Mouse (Mus musculus): Measurements from ENCODE around the gene Abraxas1.

Gene Abraxas1

GRCm38 (mm10) chr5:100825975-100826374 lies 5.2 kb upstream of the Abraxas1 start:
- no peak for DNase-seq (ENCODE audit: low spot score in 2 of 2)

DNA sequence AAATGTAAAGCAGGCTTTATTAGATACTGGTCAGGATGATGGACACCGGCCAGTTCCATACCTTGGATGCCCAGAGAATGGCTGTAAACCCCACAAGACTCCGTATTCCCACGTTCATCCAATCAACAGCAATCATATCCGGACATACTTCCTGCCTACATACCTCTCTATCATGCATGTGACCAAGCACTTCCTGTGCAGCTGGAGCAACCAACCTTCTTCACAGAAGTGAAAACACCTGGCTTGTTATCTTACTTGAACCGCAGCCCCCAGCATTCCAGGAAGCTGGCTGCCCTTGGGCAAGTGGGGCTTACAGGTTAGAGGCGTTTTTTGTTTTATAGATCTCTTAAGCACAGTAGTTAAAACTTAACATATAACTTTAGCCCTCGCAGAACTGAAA lies 2.1 kb upstream of the Abraxas1 start:
- DNase-seq (ENCODE audit: low spot score in 2 of 2) = no peak

DNA sequence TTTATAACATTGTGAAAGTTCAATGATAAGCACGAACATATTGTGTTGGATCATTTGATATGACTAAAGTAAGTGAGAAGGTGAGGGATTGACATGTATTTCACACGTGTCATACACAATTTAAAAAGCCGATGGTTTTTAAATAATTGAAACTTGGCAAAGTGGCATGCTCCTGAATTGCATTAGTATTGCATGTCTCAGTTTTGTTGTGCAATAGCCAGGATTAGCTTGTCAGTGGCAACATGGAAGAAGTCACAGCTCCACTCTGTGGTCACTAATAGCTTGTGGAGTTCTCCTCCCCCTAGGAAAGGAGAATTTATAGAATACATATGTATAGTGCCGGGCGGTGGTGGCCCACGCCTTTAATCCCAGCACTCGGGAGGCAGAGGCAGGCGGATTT lies 610 bp upstream of the Abraxas1 start:
- DNase-seq (ENCODE audit: low spot score in 2 of 2) = no peak

GRCm38 (mm10) chr5:100819568-100820480 lies 941 bp downstream of the Abraxas1 start:
- DNase-seq (ENCODE audit: low spot score in 2 of 2) = no peak

GRCm38 (mm10) chr5:100818341-100818740 lies 2.4 kb downstream of the Abraxas1 start:
- no peak for DNase-seq (ENCODE audit: low spot score in 2 of 2)

- DNase-seq (ENCODE audit: low spot score in 2 of 2) = peak; percentile 86 to 92
These were observed 22.5 kb downstream of the Abraxas1 start, which contains the start of the genes Helq and Mrps18c for GRCm38 (mm10) chr5:100798165-100798860. Helq (minus strand) TSS chr5:100798598. Mrps18c (plus strand) TSS chr5:100798627.

- DNase-seq (ENCODE audit: low spot score in 2 of 2) = no peak
These were observed 26.7 kb downstream of the Abraxas1 start for GRCm38 (mm10) chr5:100794084-100794483.

DNA sequence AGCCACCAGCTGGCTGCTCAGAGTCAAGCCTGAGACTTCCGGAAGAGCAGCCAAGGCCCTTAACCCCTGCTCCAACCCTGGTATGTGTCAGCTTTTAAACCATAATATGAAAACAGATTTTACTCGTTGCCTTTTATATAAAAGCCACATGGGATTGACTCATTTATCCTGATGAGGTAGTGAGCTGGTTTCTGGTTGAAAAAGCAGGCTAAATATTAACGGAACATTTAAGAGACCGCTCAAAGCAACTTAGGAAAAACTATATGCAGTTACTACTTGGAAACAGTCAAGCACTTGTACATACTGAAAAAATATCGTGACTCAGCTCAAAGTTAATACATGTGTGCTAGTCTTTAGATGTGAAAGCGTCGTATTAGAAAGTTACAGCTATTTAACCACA lies 28.5 kb downstream of the Abraxas1 start:
- no peak for DNase-seq (ENCODE audit: low spot score in 2 of 2)

DNA sequence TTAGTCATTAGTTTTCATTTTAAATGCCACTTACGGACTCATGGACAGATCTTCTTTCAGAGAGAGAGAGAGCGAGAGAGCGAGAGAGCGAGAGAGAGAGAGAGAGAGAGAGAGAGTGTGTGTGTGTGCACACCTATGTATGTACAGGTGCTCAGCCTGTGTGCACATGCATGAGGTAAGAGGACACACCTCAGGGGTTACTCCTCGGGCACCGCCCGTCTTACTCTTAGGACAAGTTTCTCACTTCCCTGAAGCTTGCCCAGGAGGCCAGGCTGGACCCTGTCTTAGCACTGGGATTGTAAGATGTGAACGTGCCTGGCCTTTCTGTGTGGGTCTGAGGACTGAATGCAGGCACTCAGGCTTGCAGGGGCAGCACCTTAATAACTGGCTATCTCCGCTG lies 33.2 kb downstream of the Abraxas1 start:
- DNase-seq (ENCODE audit: low spot score in 2 of 2) = no peak

DNA sequence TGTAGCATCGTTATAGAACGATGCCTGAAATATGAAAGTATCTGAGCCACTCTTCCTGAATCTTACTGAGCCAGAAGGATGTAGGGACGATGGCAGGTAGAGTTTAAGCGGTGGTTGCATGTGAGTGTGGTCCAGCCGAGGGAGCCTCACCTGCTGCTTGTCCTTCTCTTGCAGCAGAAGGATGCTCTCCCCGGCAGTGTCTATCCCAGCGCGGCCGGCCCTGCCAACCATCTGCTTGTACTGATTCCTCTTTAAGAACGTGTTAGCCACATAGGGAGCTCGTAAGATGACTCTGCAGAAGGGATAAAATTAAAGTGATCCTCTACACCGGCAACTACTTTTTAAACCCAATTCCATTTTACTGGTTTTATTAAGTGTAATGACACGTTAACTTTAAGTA lies 41.8 kb downstream of the Abraxas1 start:
- DNase-seq (ENCODE audit: low spot score in 2 of 2) = no peak

DNA sequence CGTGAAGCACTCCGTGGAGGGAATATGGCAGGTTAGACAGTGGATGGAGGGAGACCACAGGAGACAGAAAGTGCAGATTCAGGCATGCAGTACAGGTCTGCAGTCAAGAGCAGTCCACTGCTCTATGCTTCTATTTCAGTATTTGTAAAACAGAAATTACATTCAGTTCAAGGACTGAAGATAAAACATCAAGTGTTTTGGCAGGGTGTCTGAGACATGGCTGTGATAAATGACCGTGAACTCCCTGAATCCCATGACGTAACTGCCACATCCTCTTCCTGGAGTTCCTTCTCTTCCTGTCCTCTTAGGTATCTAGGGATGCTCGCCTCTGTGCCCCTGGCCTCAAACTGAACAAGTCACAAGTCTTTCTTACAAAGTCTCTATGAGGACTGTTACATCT lies 43.9 kb downstream of the Abraxas1 start:
- no peak for DNase-seq (ENCODE audit: low spot score in 2 of 2)

- DNase-seq (ENCODE audit: low spot score in 2 of 2) = no peak
These were observed 44.9 kb downstream of the Abraxas1 start for GRCm38 (mm10) chr5:100775778-100776404.

- DNase-seq (ENCODE audit: low spot score in 2 of 2) = no peak
These were observed 49.2 kb downstream of the Abraxas1 start for GRCm38 (mm10) chr5:100771575-100771974.

DNA sequence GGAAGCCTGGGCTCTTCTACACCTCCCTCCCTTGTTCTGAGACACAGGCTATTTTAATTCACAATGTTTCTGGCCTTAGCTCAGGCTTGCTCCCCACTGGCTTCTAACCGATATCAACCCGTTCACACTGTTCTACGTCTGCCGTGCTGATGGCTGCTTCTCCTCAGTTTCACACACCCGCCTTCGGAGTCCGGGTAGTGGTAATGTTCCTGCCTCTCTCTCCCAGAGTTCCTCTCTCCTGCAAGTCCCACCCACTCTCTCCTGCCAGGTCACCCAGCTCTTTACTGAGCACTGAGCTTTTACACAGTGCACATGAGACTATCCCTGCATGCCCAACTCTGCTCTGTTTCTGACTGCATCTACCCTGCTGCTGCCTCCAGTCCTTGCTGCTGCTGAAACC lies 54.7 kb downstream of the Abraxas1 start:
- no peak for DNase-seq (ENCODE audit: low spot score in 2 of 2)

DNA sequence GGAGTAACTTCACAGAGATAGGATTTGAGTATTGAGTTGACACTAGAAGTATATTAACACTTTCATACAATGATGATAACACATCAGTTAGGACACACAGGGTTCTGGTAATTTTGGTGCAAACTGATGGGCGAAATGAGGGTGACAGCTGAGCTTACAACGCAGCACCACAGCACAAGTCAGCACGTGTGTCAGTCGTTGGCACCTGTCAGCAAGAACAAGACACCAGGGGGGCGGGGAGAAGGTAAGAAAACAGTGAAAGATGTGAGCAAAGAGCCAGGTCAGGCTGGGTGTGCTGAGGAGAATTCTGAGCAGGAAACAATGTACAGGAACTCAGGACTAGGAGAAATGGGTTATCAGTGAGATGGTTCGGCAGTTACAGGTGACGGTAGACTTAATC lies 59.0 kb downstream of the Abraxas1 start:
- DNase-seq (ENCODE audit: low spot score in 2 of 2) = no peak

DNA sequence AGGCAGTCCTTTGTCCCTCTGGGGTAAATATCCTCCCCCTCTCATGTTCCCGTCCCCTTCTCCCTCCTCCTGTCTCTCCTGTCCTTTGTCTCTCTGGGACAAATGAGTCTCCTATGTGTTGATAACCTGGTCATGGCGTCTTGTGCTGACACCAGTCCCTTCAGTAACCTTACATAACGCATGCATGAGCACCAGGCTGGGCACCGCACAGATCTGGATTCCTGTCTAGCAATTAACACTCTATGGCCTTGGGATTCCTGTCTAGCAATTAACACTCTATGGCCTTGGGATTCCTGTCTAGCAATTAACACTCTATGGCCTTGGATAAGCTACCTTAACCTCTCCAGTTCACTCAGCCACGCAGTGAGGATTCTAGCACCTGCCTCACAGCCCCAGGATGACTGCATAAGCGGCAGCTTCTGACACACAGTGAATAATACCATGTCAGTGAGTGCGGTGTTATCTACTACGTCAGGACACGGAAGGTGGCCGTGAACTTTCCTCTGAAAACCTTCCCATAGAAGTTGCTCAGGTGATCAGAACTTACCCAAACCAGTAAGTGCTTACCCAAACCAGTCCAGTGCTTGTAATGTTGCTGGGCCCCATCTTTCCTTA lies 60.6 kb downstream of the Abraxas1 start:
- DNase-seq (ENCODE audit: low spot score in 2 of 2) = no peak

DNA sequence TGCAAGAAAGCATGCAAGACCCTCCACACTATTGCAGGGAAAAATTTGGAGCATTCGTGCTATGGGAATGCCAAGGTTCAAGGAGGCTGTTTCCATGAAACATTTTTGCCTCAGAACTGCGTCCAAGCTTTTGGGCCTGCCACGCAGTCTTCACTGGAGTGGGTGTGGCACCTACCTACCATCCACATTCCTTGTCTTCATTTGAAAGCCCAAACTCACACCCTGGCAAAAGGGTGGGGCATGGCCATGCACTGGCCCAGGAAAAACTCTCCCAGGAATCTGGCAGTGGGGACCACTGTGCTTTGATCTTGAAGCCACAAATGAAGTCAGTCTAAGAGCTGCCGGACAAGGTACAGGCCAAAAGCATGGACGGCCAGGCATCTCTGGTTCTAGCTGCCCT lies 62.6 kb downstream of the Abraxas1 start:
- DNase-seq (ENCODE audit: low spot score in 2 of 2) = no peak
